Mouse (Mus musculus) retina, postnatal 7 days (tissue): ENCODE results near the gene Ube2j1.
A peak's percentile ranks its signal among the peaks of the same experiment; 100 is the strongest.
"Not testable (repeated sequence)": the region's sequence is repeated elsewhere in the genome, so short reads cannot be mapped to it uniquely, and the experiment has no call there.

Source experiments
- DNase-seq: peaks from one replicate; pipeline ENCODE4 v3.0.0-alpha.2; 2012; ENCODE audit warnings: low read depth, low spot score

Ube2j1 gene

GRCm38 (mm10) chr4:33031195-33031960 is at the start of gene Ube2j1:
TSS of gene Ube2j1 (plus strand) at chr4:33031416.
- peak; percentile 75 for DNase-seq

- no peak for DNase-seq
These were observed 49.6 kb upstream of the Ube2j1 start for GRCm38 (mm10) chr4:32981617-32982016.

- no peak for DNase-seq
These were observed 49.0 kb upstream of the Ube2j1 start for GRCm38 (mm10) chr4:32982041-32982715.

- no peak for DNase-seq
These were observed 48.5 kb upstream of the Ube2j1 start, which contains the start of gene Rragd for GRCm38 (mm10) chr4:32982716-32983175. TSS of gene Rragd (plus strand) at chr4:32983037.

GRCm38 (mm10) chr4:32983176-32984155 is 47.8 kb upstream of the Ube2j1 start:
- peak; percentile 52 for DNase-seq

- DNase-seq, result no peak
These were observed 47.0 kb upstream of the Ube2j1 start for GRCm38 (mm10) chr4:32984242-32984641.

- DNase-seq, result no peak
These were observed 46.2 kb upstream of the Ube2j1 start for GRCm38 (mm10) chr4:32984801-32985675.

GRCm38 (mm10) chr4:32985684-32986083 is 45.5 kb upstream of the Ube2j1 start:
- no peak for DNase-seq

GRCm38 (mm10) chr4:32987006-32987405 is 44.2 kb upstream of the Ube2j1 start:
- no peak for DNase-seq

GRCm38 (mm10) chr4:32989346-32989745 is 41.9 kb upstream of the Ube2j1 start:
- no peak for DNase-seq

GRCm38 (mm10) chr4:32994168-32994567 is 37.0 kb upstream of the Ube2j1 start:
- no peak for DNase-seq

GRCm38 (mm10) chr4:32996083-32996482 is 35.1 kb upstream of the Ube2j1 start:
- DNase-seq, result no peak

- no peak for DNase-seq
These were observed 33.6 kb upstream of the Ube2j1 start for GRCm38 (mm10) chr4:32997571-32997970.

- no peak for DNase-seq
These were observed 32.2 kb upstream of the Ube2j1 start for GRCm38 (mm10) chr4:32998996-32999395.

GRCm38 (mm10) chr4:33002081-33002480 is 29.1 kb upstream of the Ube2j1 start:
- no peak for DNase-seq

- DNase-seq, result not testable (repeated sequence)
These were observed 25.4 kb upstream of the Ube2j1 start for GRCm38 (mm10) chr4:33005595-33006470.

GRCm38 (mm10) chr4:33006844-33007243 is 24.4 kb upstream of the Ube2j1 start:
- no peak for DNase-seq

- no peak for DNase-seq
These were observed 23.6 kb upstream of the Ube2j1 start for GRCm38 (mm10) chr4:33007443-33008217.

GRCm38 (mm10) chr4:33010078-33010477 is 21.1 kb upstream of the Ube2j1 start:
- DNase-seq, result no peak
